Comparison of ENCODE assay signal across 10 mouse cellular contexts in the genomic region with DNA sequence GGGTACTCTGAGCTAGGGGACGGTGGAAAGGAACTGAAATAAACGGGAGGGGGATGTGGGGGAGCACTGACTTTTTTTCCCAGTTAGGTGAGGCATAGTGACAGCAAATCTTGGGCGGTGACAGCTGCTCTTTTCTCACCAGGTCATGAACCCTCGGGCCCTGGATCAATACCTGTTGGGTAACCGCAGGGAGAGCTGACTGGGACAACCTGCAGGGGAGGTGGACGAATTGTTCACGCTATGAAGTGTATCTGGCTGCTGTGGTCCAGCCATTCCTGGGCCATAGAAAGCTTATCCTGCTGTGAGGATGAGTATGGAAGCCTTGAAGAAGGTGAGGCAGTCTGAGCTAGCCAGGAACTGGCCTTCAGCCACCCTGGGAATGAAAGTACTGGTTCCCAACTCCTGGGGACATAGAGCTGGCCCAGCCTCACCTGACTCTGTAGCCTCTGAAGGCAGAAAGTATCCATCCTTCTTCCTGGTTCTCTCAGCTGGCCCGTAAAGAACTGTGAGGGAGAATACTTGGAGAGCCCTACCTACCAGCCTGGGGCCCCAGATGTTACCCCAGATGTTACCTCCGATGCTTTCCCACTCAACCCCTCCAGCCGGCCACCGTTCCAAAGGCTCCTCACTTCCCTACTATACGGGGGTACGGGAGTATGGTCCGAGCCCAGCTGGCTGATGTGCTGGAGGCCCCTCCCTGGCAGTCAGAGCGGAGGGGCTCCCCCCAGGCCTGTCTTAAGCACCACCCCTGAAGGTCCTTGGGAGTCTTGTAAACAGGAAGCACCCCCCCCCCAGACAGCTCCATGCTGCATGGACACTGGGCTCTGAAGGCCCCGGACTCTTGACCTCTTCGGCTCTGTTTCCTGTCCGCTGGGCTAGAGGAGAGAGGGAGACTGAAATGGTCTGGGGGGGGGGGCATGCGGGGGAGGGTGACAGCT. TPM values are rescaled to one million over a fixed set of nuclear protein-coding genes. Genes with fewer than 3 reads are reported as not detected.
DNase-seq lines count a peak whose midpoint lies in the region; ATAC-seq and TF ChIP-seq lines count a peak whose summit lies in the region.
"Had no signal": no experiment of that assay in that cellular context is flagged by ENCODE, and none has a peak within 500 bp of the region (broad histone marks: within the 10 kb centered on the region; RNA-seq: fewer than 3 reads in every experiment).

No protein-coding gene starts in this region.

- DNase-seq in adrenal gland, postnatal 14 days = peak; percentile 68
- no peak for DNase-seq in forebrain, embryonic 10.5 days (ENCODE audit: extremely low spot score, low spot score)
- peak; percentile 21 for DNase-seq in hindbrain, embryonic 11.5 days (ENCODE audit: low spot score)
- no peak for DNase-seq in limb, embryonic 14.5 days (ENCODE audit: low spot score)
- DNase-seq in cerebellum, postnatal 36 days = no peak
- DNase-seq in urinary bladder, postnatal 25 days (ENCODE audit: low spot score) = no peak
- DNase-seq in cerebellum, postnatal 4 days (ENCODE audit: low spot score in 2 of 2) = no peak

- ATAC-seq in hindbrain, embryonic 11.5 days (ENCODE audit: low FRiP score) = peak; percentile 30; the same call in 1 of the 2 replicates
- no peak for ATAC-seq in limb, embryonic 14.5 days (ENCODE audit: low FRiP score, low read depth)
- 0 out of 2 replicates have a peak, but pooled peaks have one; percentile 8 for ATAC-seq in midbrain, embryonic 15.5 days (replicated peaks)

- H3K4me2 ChIP-seq in hindbrain, embryonic 11.5 days (replicated peaks; ENCODE audit: low read depth, low read length) = no peak overlapping the region
- H3K4me2 ChIP-seq in limb, embryonic 14.5 days (replicated peaks; ENCODE audit: low read depth, low read length, severe bottlenecking) = peak overlapping the region; percentile 10; the same call in 1 of the 2 replicates
- no peak overlapping the region for H3K4me2 ChIP-seq in midbrain, embryonic 15.5 days

- peak overlapping the region; percentile 7 for H3K4me3 ChIP-seq in forebrain, embryonic 10.5 days
- no peak overlapping the region for H3K4me3 ChIP-seq in hindbrain, embryonic 11.5 days (ENCODE audit: low read depth, low read length)
- no peak overlapping the region for H3K4me3 ChIP-seq in limb, embryonic 14.5 days (replicated peaks; ENCODE audit: low read length)
- no peak overlapping the region for H3K4me3 ChIP-seq in midbrain, embryonic 15.5 days
- H3K4me3 ChIP-seq: erythroblast, embryonic 14.5 days had no signal

- no peaks in the 10 kb centered on the region for H3K36me3 ChIP-seq in forebrain, embryonic 10.5 days (replicated peaks)
- H3K36me3 ChIP-seq in hindbrain, embryonic 11.5 days (ENCODE audit: control insufficient read depth, insufficient read depth, low read length) = no peaks in the 10 kb centered on the region
- H3K36me3 ChIP-seq in limb, embryonic 14.5 days (ENCODE audit: control insufficient read depth, insufficient read depth, low read length) = no peaks in the 10 kb centered on the region
- no peaks in the 10 kb centered on the region for H3K36me3 ChIP-seq in midbrain, embryonic 15.5 days (replicated peaks)
- H3K36me3 ChIP-seq: G1E had no signal

- H3K4me1 ChIP-seq in forebrain, embryonic 10.5 days = peaks cover 67% of the 10 kb centered on the region
- H3K4me1 ChIP-seq in hindbrain, embryonic 11.5 days (replicated peaks; ENCODE audit: control insufficient read depth, insufficient read depth, low read length) = peaks cover 19% of the 10 kb centered on the region
- peaks cover 46% of the 10 kb centered on the region for H3K4me1 ChIP-seq in limb, embryonic 14.5 days (ENCODE audit: control insufficient read depth, insufficient read depth, low read length)
- peaks cover 26% of the 10 kb centered on the region for H3K4me1 ChIP-seq in midbrain, embryonic 15.5 days

- H3K9me3 ChIP-seq in forebrain, embryonic 10.5 days = 0 out of 2 replicates have a peak, but pooled peaks cover 5% of the 10 kb centered on the region
- H3K9me3 ChIP-seq in hindbrain, embryonic 11.5 days (ENCODE audit: control insufficient read depth, low read length) = no peaks in the 10 kb centered on the region
- no peaks in the 10 kb centered on the region for H3K9me3 ChIP-seq in limb, embryonic 14.5 days (ENCODE audit: control insufficient read depth, low read length)
- H3K9me3 ChIP-seq in midbrain, embryonic 15.5 days = no peaks in the 10 kb centered on the region
- H3K9me3 ChIP-seq: G1E had no signal

- no peak for TF ChIP-seq POLR2A in limb, embryonic 14.5 days (IDR thresholded peaks at IDR 0.05; ENCODE audit: borderline replicate concordance, extremely low read depth, insufficient read depth, insufficient read length)

- peak overlapping the region; percentile 56; the same call in 1 of the 2 replicates for H3K9ac ChIP-seq in hindbrain, embryonic 11.5 days (ENCODE audit: low read depth, low read length)
- H3K9ac ChIP-seq in limb, embryonic 14.5 days (ENCODE audit: low read depth, low read length, severe bottlenecking) = no peak overlapping the region
- no peak overlapping the region for H3K9ac ChIP-seq in midbrain, embryonic 15.5 days

- peaks cover 42% of the 10 kb centered on the region for H3K27me3 ChIP-seq in forebrain, embryonic 10.5 days (ENCODE audit: poor library complexity, severe bottlenecking)
- no peaks in the 10 kb centered on the region; the same call in 1 of the 2 replicates for H3K27me3 ChIP-seq in hindbrain, embryonic 11.5 days (ENCODE audit: control insufficient read depth, insufficient read depth, low read length)
- H3K27me3 ChIP-seq in limb, embryonic 14.5 days (ENCODE audit: control insufficient read depth, insufficient read depth, low read length) = no peaks in the 10 kb centered on the region
- H3K27me3 ChIP-seq in midbrain, embryonic 15.5 days (replicated peaks) = no peaks in the 10 kb centered on the region

- 53% methylated on average over 19 of the region's 19 CpGs for WGBS in forebrain, embryonic 10.5 days
- 56% methylated on average over 18 of the region's 19 CpGs for whole genome bisulfite sequencing in hindbrain, embryonic 11.5 days
- 36% methylated on average over 19 of the region's 19 CpGs for WGBS in limb, embryonic 14.5 days
- 56% methylated on average over 18 of the region's 19 CpGs for WGBS in midbrain, embryonic 15.5 days

- H3K27ac ChIP-seq in forebrain, embryonic 10.5 days = peak overlapping the region; percentile 87
- no peak overlapping the region for H3K27ac ChIP-seq in hindbrain, embryonic 11.5 days (ENCODE audit: low read depth, low read length)
- peak overlapping the region; percentile 65; the same call in 1 of the 2 replicates for H3K27ac ChIP-seq in limb, embryonic 14.5 days (replicated peaks; ENCODE audit: low read depth, low read length)
- peak overlapping the region; percentile 69 for H3K27ac ChIP-seq in midbrain, embryonic 15.5 days

RNA-seq across cellular contexts. Expression of a gene that starts 10.4 kb away (rescaled TPM):
- total RNA-seq in adrenal gland, postnatal 14 days (2021) = 44.5 and 45.1 TPM in 2 replicates
- polyA plus RNA-seq in forebrain, embryonic 10.5 days (2016; fragmentation: Nextera tagmentation; extraction: Ambion mirVana) = 12.6 and 12.7 TPM in 2 replicates
- 7.8 and 9.1 TPM in 2 replicates for polyA plus RNA-seq in hindbrain, embryonic 11.5 days (2014; fragmentation: Nextera tagmentation; extraction: Ambion mirVana)
- 25.2 and 34.3 TPM in 2 replicates for polyA plus RNA-seq in limb, embryonic 14.5 days (2012; rRNA removed)
- 23.1 and 24.3 TPM in 2 replicates for polyA plus RNA-seq in limb, embryonic 14.5 days (2014; fragmentation: Nextera tagmentation; extraction: Ambion mirVana)
- polyA plus RNA-seq in midbrain, embryonic 15.5 days (2015; fragmentation: Nextera tagmentation; extraction: Ambion mirVana) = 13.1 and 15.7 TPM in 2 replicates
- polyA plus RNA-seq: G1E had no signal

RNA-seq across cellular contexts. Expression of a gene that starts 23.3 kb away (rescaled TPM):
- 0.85 TPM in 1 of 2 replicates, not detected in the other for total RNA-seq in adrenal gland, postnatal 14 days (2021)
- polyA plus RNA-seq in forebrain, embryonic 10.5 days (2016; fragmentation: Nextera tagmentation; extraction: Ambion mirVana) = not detected in 2 replicates
- polyA plus RNA-seq in hindbrain, embryonic 11.5 days (2014; fragmentation: Nextera tagmentation; extraction: Ambion mirVana) = not detected in 2 replicates
- polyA plus RNA-seq in limb, embryonic 14.5 days (2012; rRNA removed) = 0.65 and 0.72 TPM in 2 replicates
- polyA plus RNA-seq in limb, embryonic 14.5 days (2014; fragmentation: Nextera tagmentation; extraction: Ambion mirVana) = 0.58 TPM in 1 of 2 replicates, not detected in the other
- polyA plus RNA-seq in midbrain, embryonic 15.5 days (2015; fragmentation: Nextera tagmentation; extraction: Ambion mirVana) = 0.31 TPM in 1 of 2 replicates, not detected in the other
- total RNA-seq: G1E had no signal
- polyA plus RNA-seq: erythroblast, embryonic 14.5 days; G1E had no signal

RNA-seq across cellular contexts. Expression of a gene that starts 29.1 kb away (rescaled TPM):
- total RNA-seq in adrenal gland, postnatal 14 days (2021) = 10.6 and 12.7 TPM in 2 replicates
- polyA plus RNA-seq in forebrain, embryonic 10.5 days (2016; fragmentation: Nextera tagmentation; extraction: Ambion mirVana) = 2.4 and 2.6 TPM in 2 replicates
- polyA plus RNA-seq in hindbrain, embryonic 11.5 days (2014; fragmentation: Nextera tagmentation; extraction: Ambion mirVana) = 1.8 and 2.4 TPM in 2 replicates
- polyA plus RNA-seq in limb, embryonic 14.5 days (2012; rRNA removed) = 9.0 and 12.4 TPM in 2 replicates
- polyA plus RNA-seq in limb, embryonic 14.5 days (2014; fragmentation: Nextera tagmentation; extraction: Ambion mirVana) = 4.4 and 5.1 TPM in 2 replicates
- polyA plus RNA-seq in midbrain, embryonic 15.5 days (2015; fragmentation: Nextera tagmentation; extraction: Ambion mirVana) = 2.1 and 2.3 TPM in 2 replicates
- total RNA-seq: G1E had no signal
- polyA plus RNA-seq: G1E had no signal

RNA-seq across cellular contexts. Expression of a gene that starts 45.0 kb away (rescaled TPM):
- total RNA-seq in adrenal gland, postnatal 14 days (2021) = 51.7 and 52.0 TPM in 2 replicates
- polyA plus RNA-seq in forebrain, embryonic 10.5 days (2016; fragmentation: Nextera tagmentation; extraction: Ambion mirVana) = 46.8 and 52.6 TPM in 2 replicates
- 26.3 and 26.4 TPM in 2 replicates for polyA plus RNA-seq in hindbrain, embryonic 11.5 days (2014; fragmentation: Nextera tagmentation; extraction: Ambion mirVana)
- 60.6 and 80.6 TPM in 2 replicates for polyA plus RNA-seq in limb, embryonic 14.5 days (2012; rRNA removed)
- polyA plus RNA-seq in limb, embryonic 14.5 days (2014; fragmentation: Nextera tagmentation; extraction: Ambion mirVana) = 43.6 and 45.0 TPM in 2 replicates
- polyA plus RNA-seq in midbrain, embryonic 15.5 days (2015; fragmentation: Nextera tagmentation; extraction: Ambion mirVana) = 50.7 and 50.8 TPM in 2 replicates

RNA-seq across cellular contexts. Expression of a gene that starts 58.7 kb away (rescaled TPM):
- total RNA-seq in adrenal gland, postnatal 14 days (2021) = 13.1 and 19.8 TPM in 2 replicates
- 71.1 and 83.6 TPM in 2 replicates for polyA plus RNA-seq in forebrain, embryonic 10.5 days (2016; fragmentation: Nextera tagmentation; extraction: Ambion mirVana)
- polyA plus RNA-seq in hindbrain, embryonic 11.5 days (2014; fragmentation: Nextera tagmentation; extraction: Ambion mirVana) = 34.6 and 34.7 TPM in 2 replicates
- 13.9 and 17.3 TPM in 2 replicates for polyA plus RNA-seq in limb, embryonic 14.5 days (2012; rRNA removed)
- 10.1 and 11.7 TPM in 2 replicates for polyA plus RNA-seq in limb, embryonic 14.5 days (2014; fragmentation: Nextera tagmentation; extraction: Ambion mirVana)
- 27.1 and 30.1 TPM in 2 replicates for polyA plus RNA-seq in midbrain, embryonic 15.5 days (2015; fragmentation: Nextera tagmentation; extraction: Ambion mirVana)
- total RNA-seq: G1E had no signal
- polyA plus RNA-seq: G1E had no signal

Comparison
In these comparisons a context has a peak if more than half of its experiments do, and no peak if none do; other contexts are left out.
1. DNase-seq: peak in adrenal gland, postnatal 14 days (single experiment) and hindbrain, embryonic 11.5 days (single experiment); none in forebrain, embryonic 10.5 days (single experiment), limb, embryonic 14.5 days (single experiment), cerebellum, postnatal 36 days (0 of 2), urinary bladder, postnatal 25 days (single experiment) and cerebellum, postnatal 4 days (0 of 2).